Mouse (Mus musculus) layer of hippocampus, adult 2 months (tissue): ENCODE results near the gene Cd2bp2. TPM values are rescaled to one million over a fixed set of nuclear protein-coding genes. Genes with fewer than 3 reads are reported as not detected.

Experiments used
- DNase-seq, 2 experiments: peaks; one replicate each; pipeline ENCODE4 v3.0.0; 2022; ENCODE audit warnings: low spot score in 2 of 2
- H3K27ac ChIP-seq: fragments of 200-600 bp; 2 replicates; pipeline ENCODE4 v1.8.1; 2022
- H3K4me3 ChIP-seq: fragments of 200-600 bp; 2 replicates; pipeline ENCODE4 v1.8.1; 2022; ENCODE audit warnings: mild to moderate bottlenecking
- CTCF ChIP-seq: fragments of 200-600 bp; conservative IDR thresholded peaks from 2 replicates; pipeline ENCODE4 v1.8.1; 2022; ENCODE audit warnings: antibody characterized with exemption, mild to moderate bottlenecking, moderate library complexity
- total RNA-seq, 2 experiments: library from RNA; stranded (reverse); gene quantifications; 2 replicates each; pipeline ENCODE4 v1.2.3; 2021

Cd2bp2 gene
- total RNA-seq, 2 experiments from 2014 or later, result 88.4 to 97.0 TPM

GRCm38 (mm10) chr7:127214521-127214920 lies 18.7 kb upstream of the Cd2bp2 start:
- no peak for DNase-seq
- Histone ChIP-seq H3K4me3 (peak overlapping the region; percentile 54; the same call in 1 of the 2 replicates), H3K27ac (peak overlapping the region; percentile 64; the same call in 1 of the 2 replicates)
- no peak for TF ChIP-seq CTCF

- TF ChIP-seq CTCF, result no peak
- no peak for DNase-seq
- Histone ChIP-seq H3K4me3 (no peak overlapping the region), H3K27ac (no peak overlapping the region; the same call in 1 of the 2 replicates)
Measured at GRCm38 (mm10) chr7:127213930-127214329, 18.1 kb upstream of the Cd2bp2 start.

GRCm38 (mm10) chr7:127213485-127213884 lies 17.6 kb upstream of the Cd2bp2 start:
- no peak overlapping the region for H3K4me3 ChIP-seq
- DNase-seq, result peak in 1 of 2 experiments; percentile 51
- no peak overlapping the region; the same call in 1 of the 2 replicates for H3K27ac ChIP-seq
- TF ChIP-seq CTCF, result peak; percentile 86

GRCm38 (mm10) chr7:127212432-127213250 lies 16.8 kb upstream of the Cd2bp2 start:
- DNase-seq, result no peak
- Histone ChIP-seq H3K4me3 (no peak overlapping the region), H3K27ac (no peak overlapping the region; the same call in 1 of the 2 replicates)
- TF ChIP-seq CTCF, result no peak

GRCm38 (mm10) chr7:127211014-127211745 lies 15.3 kb upstream of the Cd2bp2 start:
- peak overlapping the region; percentile 15; the same call in 1 of the 2 replicates for H3K27ac ChIP-seq
- DNase-seq, result no peak
- no peak for TF ChIP-seq CTCF

GRCm38 (mm10) chr7:127210266-127210665 lies 14.4 kb upstream of the Cd2bp2 start:
- DNase-seq, result no peak
- no peak for TF ChIP-seq CTCF
- Histone ChIP-seq H3K4me3 (no peak overlapping the region), H3K27ac (peak overlapping the region; percentile 92)

More at GRCm38 (mm10) chr7:127211014-127211745, 15.3 kb upstream of the Cd2bp2 start:
- no peak overlapping the region for H3K4me3 ChIP-seq

GRCm38 (mm10) chr7:127209851-127210250 lies 14.0 kb upstream of the Cd2bp2 start:
- no peak overlapping the region; the same call in 1 of the 2 replicates for H3K4me3 ChIP-seq
- peak overlapping the region; percentile 92 for H3K27ac ChIP-seq
- TF ChIP-seq CTCF, result no peak
- DNase-seq, result no peak

GRCm38 (mm10) chr7:127208553-127209438 lies 12.9 kb upstream of the Cd2bp2 start, which contains the start of gene Mylpf:
TSS of gene Mylpf (plus strand) at chr7:127208890.
- Histone ChIP-seq H3K27ac (peak within 1 kb of the TSS; percentile 92), H3K4me3 (peak within 1 kb of the TSS; percentile 89)

GRCm38 (mm10) chr7:127208295-127208552 lies 12.4 kb upstream of the Cd2bp2 start, which contains the start of gene Tbc1d10b:
TSS of gene Tbc1d10b (minus strand) at chr7:127208468.
- peak; percentile 21; the same call in 1 of the 2 replicates for TF ChIP-seq CTCF
- no peak for DNase-seq
- H3K4me3 ChIP-seq, result peak within 1 kb of the TSS; percentile 89

More at GRCm38 (mm10) chr7:127208553-127209438, 12.9 kb upstream of the Cd2bp2 start, which contains the start of gene Mylpf:
- peak; percentile 92 to 98 for DNase-seq
- TF ChIP-seq CTCF, result peak; percentile 75

GRCm38 (mm10) chr7:127207374-127208294 lies 11.8 kb upstream of the Cd2bp2 start:
- H3K4me3 ChIP-seq, result peak overlapping the region; percentile 89
- no peak for DNase-seq
- peak overlapping the region; percentile 92 for H3K27ac ChIP-seq
- no peak for TF ChIP-seq CTCF

More at GRCm38 (mm10) chr7:127208295-127208552, 12.4 kb upstream of the Cd2bp2 start, which contains the start of gene Tbc1d10b:
- peak within 1 kb of the TSS; percentile 92 for H3K27ac ChIP-seq

- peak overlapping the region; percentile 89 for H3K4me3 ChIP-seq
- TF ChIP-seq CTCF, result no peak
- DNase-seq, result no peak
- peak overlapping the region; percentile 92 for H3K27ac ChIP-seq
Measured at GRCm38 (mm10) chr7:127206606-127207005, 10.8 kb upstream of the Cd2bp2 start.
